Comparison of ENCODE assay signal across 8 mouse cellular contexts in genomic region chr19:5844831-5845318, GRCm38 (mm10). TPM values are rescaled to one million over a fixed set of nuclear protein-coding genes. Genes with fewer than 3 reads are reported as not detected.
DNase-seq lines count a peak whose midpoint lies in the region; ATAC-seq lines count a peak whose summit lies in the region.

No protein-coding gene starts in this region.

- peak overlapping the region; percentile 97 for H3K27ac ChIP-seq in heart, embryonic 11.5 days (ENCODE audit: low read depth, low read length)
- H3K27ac ChIP-seq in forebrain, embryonic 13.5 days: peak overlapping the region; percentile 99
- peak overlapping the region; percentile 98 for H3K27ac ChIP-seq in liver, embryonic 11.5 days (ENCODE audit: low read depth, low read length)
- H3K27ac ChIP-seq in stomach, embryonic 14.5 days (ENCODE audit: low read length): peak overlapping the region; percentile 99

- H3K36me3 ChIP-seq in heart, embryonic 11.5 days (ENCODE audit: control insufficient read depth, insufficient read depth, low read length): no peaks in the 10 kb centered on the region
- H3K36me3 ChIP-seq in forebrain, embryonic 13.5 days (ENCODE audit: poor library complexity, severe bottlenecking): no peaks in the 10 kb centered on the region
- no peaks in the 10 kb centered on the region for H3K36me3 ChIP-seq in liver, embryonic 11.5 days (ENCODE audit: control insufficient read depth, insufficient read depth, low read length)
- H3K36me3 ChIP-seq in stomach, embryonic 14.5 days (ENCODE audit: control insufficient read depth, insufficient read depth, low read length): no peaks in the 10 kb centered on the region

- intact Hi-C loops in heart, postnatal 25 days (cut with DNase I): loop anchor here (1.0 to 5.0 kb wide), 2 partner anchors 42 to 118 kb away; partner anchors contain the start of genes Ehbp1l1 and Fam89b

- no peak for DNase-seq in heart, postnatal 25 days (ENCODE audit: low spot score)
- DNase-seq in ES-CJ7 (ENCODE audit: low read depth, low spot score): peak; percentile 24
- peak; percentile 53 for DNase-seq in liver, embryonic 11.5 days (ENCODE audit: low spot score)
- no peak for DNase-seq in left cerebral cortex, adult 18-20 months (ENCODE audit: low spot score in 2 of 2)
- no peak for DNase-seq in kidney, adult 8-10 months

- peak overlapping the region; percentile 73 for H3K9ac ChIP-seq in heart, embryonic 11.5 days (ENCODE audit: low read depth, low read length)
- H3K9ac ChIP-seq in forebrain, embryonic 13.5 days: peak overlapping the region; percentile 62
- H3K9ac ChIP-seq in liver, embryonic 11.5 days (ENCODE audit: low read depth, low read length): peak overlapping the region; percentile 65
- peak overlapping the region; percentile 42 for H3K9ac ChIP-seq in stomach, embryonic 14.5 days (replicated peaks; ENCODE audit: low read depth, low read length)

- H3K4me2 ChIP-seq in heart, embryonic 11.5 days: peak overlapping the region; percentile 63
- peak overlapping the region; percentile 68 for H3K4me2 ChIP-seq in forebrain, embryonic 13.5 days
- H3K4me2 ChIP-seq in liver, embryonic 11.5 days: peak overlapping the region; percentile 78
- peak overlapping the region; percentile 72 for H3K4me2 ChIP-seq in stomach, embryonic 14.5 days (replicated peaks; ENCODE audit: low read depth, low read length)

- no peaks in the 10 kb centered on the region for H3K9me3 ChIP-seq in heart, embryonic 11.5 days (replicated peaks; ENCODE audit: control insufficient read depth, low read length)
- H3K9me3 ChIP-seq in forebrain, embryonic 13.5 days (replicated peaks): no peaks in the 10 kb centered on the region
- H3K9me3 ChIP-seq in liver, embryonic 11.5 days (ENCODE audit: control insufficient read depth, low read length): no peaks in the 10 kb centered on the region
- no peaks in the 10 kb centered on the region for H3K9me3 ChIP-seq in stomach, embryonic 14.5 days (ENCODE audit: control insufficient read depth, low read depth, low read length)

- 63% methylated on average over 12 of the region's 12 CpGs for WGBS in heart, embryonic 11.5 days (ENCODE audit: insufficient replicate concordance)
- 83% methylated on average over 12 of the region's 12 CpGs for WGBS in forebrain, embryonic 13.5 days
- WGBS in liver, embryonic 11.5 days: 43% methylated on average over 12 of the region's 12 CpGs
- 70% methylated on average over 12 of the region's 12 CpGs for WGBS in stomach, embryonic 14.5 days

- H3K4me3 ChIP-seq in heart, embryonic 11.5 days (ENCODE audit: low read depth, low read length): peak overlapping the region; percentile 40
- H3K4me3 ChIP-seq in forebrain, embryonic 13.5 days: peak overlapping the region; percentile 32
- H3K4me3 ChIP-seq in liver, embryonic 11.5 days (ENCODE audit: low read depth, low read length): peak overlapping the region; percentile 46
- H3K4me3 ChIP-seq in stomach, embryonic 14.5 days (ENCODE audit: low read depth, low read length): peak overlapping the region; percentile 35

- no peaks in the 10 kb centered on the region for H3K27me3 ChIP-seq in heart, embryonic 11.5 days (ENCODE audit: control insufficient read depth, insufficient read depth, low read length)
- no peaks in the 10 kb centered on the region for H3K27me3 ChIP-seq in forebrain, embryonic 13.5 days
- H3K27me3 ChIP-seq in liver, embryonic 11.5 days (replicated peaks; ENCODE audit: control insufficient read depth, insufficient read depth, low read length): no peaks in the 10 kb centered on the region
- no peaks in the 10 kb centered on the region for H3K27me3 ChIP-seq in stomach, embryonic 14.5 days (ENCODE audit: control insufficient read depth, insufficient read depth, low read length)

- peaks cover 79% of the 10 kb centered on the region for H3K4me1 ChIP-seq in heart, embryonic 11.5 days (ENCODE audit: control insufficient read depth, insufficient read depth, low read length)
- peaks cover 82% of the 10 kb centered on the region for H3K4me1 ChIP-seq in forebrain, embryonic 13.5 days
- H3K4me1 ChIP-seq in liver, embryonic 11.5 days (replicated peaks; ENCODE audit: control insufficient read depth, insufficient read depth, low read length): peaks cover 80% of the 10 kb centered on the region
- H3K4me1 ChIP-seq in stomach, embryonic 14.5 days (ENCODE audit: control insufficient read depth, insufficient read depth, low read length): peaks cover 68% of the 10 kb centered on the region

- ATAC-seq in heart, embryonic 11.5 days (replicated peaks; ENCODE audit: insufficient number of reproducible peaks, low FRiP score, low TSS enrichment): no peak
- no peak for ATAC-seq in forebrain, embryonic 13.5 days
- ATAC-seq in liver, embryonic 11.5 days (replicated peaks; ENCODE audit: low FRiP score): no peak
- no peak for ATAC-seq in stomach, embryonic 14.5 days (ENCODE audit: insufficient number of reproducible peaks, insufficient read depth, low FRiP score, low read depth)

RNA-seq across cellular contexts. Expression of gene Frmd8, which starts 30.2 kb away (rescaled TPM):
- 15.4 and 19.3 TPM in 2 replicates for polyA plus RNA-seq in heart, embryonic 11.5 days (2014; fragmentation: Nextera tagmentation; extraction: Ambion mirVana)
- 10 to 100 TPM in 1 of 2 experiments, 1 to 10 TPM in 1; 8.9 to 11.1 TPM for total RNA-seq in heart, postnatal 25 days (2021)
- polyA plus RNA-seq in forebrain, embryonic 13.5 days (2015; fragmentation: Nextera tagmentation; extraction: Ambion mirVana): 21.7 and 26.2 TPM in 2 replicates
- 26.8 and 27.9 TPM in 2 replicates for polyA plus RNA-seq in liver, embryonic 11.5 days (2014; fragmentation: Nextera tagmentation; extraction: Ambion mirVana)
- polyA plus RNA-seq in stomach, embryonic 14.5 days (2014; fragmentation: Nextera tagmentation; extraction: Ambion mirVana): 18.3 and 18.6 TPM in 2 replicates
- total RNA-seq in left cerebral cortex, adult 18-20 months (2021): 10 to 100 TPM; 13.5 to 13.6 TPM

RNA-seq across cellular contexts. Expression of gene Slc25a45, which starts 32.7 kb away (rescaled TPM):
- polyA plus RNA-seq in heart, embryonic 11.5 days (2014; fragmentation: Nextera tagmentation; extraction: Ambion mirVana): 2.1 and 2.3 TPM in 2 replicates
- total RNA-seq in heart, postnatal 25 days (2021): 1 to 10 TPM; 3.5 to 4.1 TPM
- polyA plus RNA-seq in forebrain, embryonic 13.5 days (2015; fragmentation: Nextera tagmentation; extraction: Ambion mirVana): 1.2 and 1.4 TPM in 2 replicates
- 7.5 and 8.2 TPM in 2 replicates for polyA plus RNA-seq in liver, embryonic 11.5 days (2014; fragmentation: Nextera tagmentation; extraction: Ambion mirVana)
- 1.8 and 2.8 TPM in 2 replicates for polyA plus RNA-seq in stomach, embryonic 14.5 days (2014; fragmentation: Nextera tagmentation; extraction: Ambion mirVana)
- 1 to 10 TPM; 2.3 to 3.2 TPM for total RNA-seq in left cerebral cortex, adult 18-20 months (2021)

RNA-seq across cellular contexts. Expression of gene Tigd3, which starts 49.1 kb away (rescaled TPM):
- polyA plus RNA-seq in heart, embryonic 11.5 days (2014; fragmentation: Nextera tagmentation; extraction: Ambion mirVana): 1.5 and 2.6 TPM in 2 replicates
- under 1 TPM; 0.22 to 0.68 TPM for total RNA-seq in heart, postnatal 25 days (2021)
- 13.1 and 15.5 TPM in 2 replicates for polyA plus RNA-seq in forebrain, embryonic 13.5 days (2015; fragmentation: Nextera tagmentation; extraction: Ambion mirVana)
- 3.9 and 4.2 TPM in 2 replicates for polyA plus RNA-seq in liver, embryonic 11.5 days (2014; fragmentation: Nextera tagmentation; extraction: Ambion mirVana)
- polyA plus RNA-seq in stomach, embryonic 14.5 days (2014; fragmentation: Nextera tagmentation; extraction: Ambion mirVana): 3.1 and 3.2 TPM in 2 replicates
- total RNA-seq in left cerebral cortex, adult 18-20 months (2021): 1 to 10 TPM; 4.1 to 4.2 TPM

Comparison
In these comparisons a context has a peak if more than half of its experiments do, and no peak if none do; other contexts are left out.
1. DNase-seq: peak in ES-CJ7 (single experiment) and liver, embryonic 11.5 days (single experiment); none in heart, postnatal 25 days (single experiment), left cerebral cortex, adult 18-20 months (0 of 2) and kidney, adult 8-10 months (0 of 2).
2. Peak in every context shown above with its lines, with median percentiles within 50 percentile points of each other: H3K27ac ChIP-seq, H3K4me2 ChIP-seq, H3K4me3 ChIP-seq and H3K9ac ChIP-seq.